Mouse (Mus musculus) monocyte, adult 5-6 weeks (primary cell): ENCODE measurements around the gene Dst. TPM values are rescaled to one million over a fixed set of nuclear protein-coding genes. Genes with fewer than 3 reads are reported as not detected.

Experiments used
- ATAC-seq: fragments of 153-309, 156-312 bp; replicated peaks from 2 replicates; pipeline ENCODE4 v1.8.0; 2017; ENCODE audit warnings: mild to moderate bottlenecking; ENCODE audit not compliant: low TSS enrichment, insufficient number of reproducible peaks, severe bottlenecking, poor library complexity, low FRiP score
- total RNA-seq: library from RNA; stranded (forward); fragments of 200-1000, 200-491, 200-594 nt; gene quantifications from 3 replicates; pipeline ENCODE4 v1.2.3, GENCODE M21; 2017

Dst gene
- total RNA-seq, 1 experiment from 2014 or later, result 0.29 TPM

DNA sequence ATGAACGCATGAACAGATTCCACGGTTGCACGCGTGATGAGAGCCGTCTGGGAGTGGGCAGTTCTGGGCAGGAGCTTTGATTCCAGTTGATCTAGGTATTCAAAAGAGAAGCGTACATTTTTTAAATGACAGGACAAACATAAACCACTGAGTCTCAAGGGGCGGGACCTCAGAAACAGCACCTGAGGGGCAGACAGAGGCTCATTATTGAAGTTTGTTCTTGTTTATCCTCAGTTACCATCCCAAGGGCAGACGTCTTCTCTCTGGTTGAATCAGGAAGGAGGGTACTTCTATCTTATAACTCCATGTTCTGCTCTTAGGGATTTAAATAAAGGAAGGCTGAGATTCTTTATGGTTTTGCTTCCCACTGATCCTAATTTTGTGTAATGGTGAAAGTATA is 199.1 kb downstream of the Dst start:
- ATAC-seq, result no peak

GRCm38 (mm10) chr1:34109599-34110210 is 201.7 kb downstream of the Dst start:
- ATAC-seq, result no peak

DNA sequence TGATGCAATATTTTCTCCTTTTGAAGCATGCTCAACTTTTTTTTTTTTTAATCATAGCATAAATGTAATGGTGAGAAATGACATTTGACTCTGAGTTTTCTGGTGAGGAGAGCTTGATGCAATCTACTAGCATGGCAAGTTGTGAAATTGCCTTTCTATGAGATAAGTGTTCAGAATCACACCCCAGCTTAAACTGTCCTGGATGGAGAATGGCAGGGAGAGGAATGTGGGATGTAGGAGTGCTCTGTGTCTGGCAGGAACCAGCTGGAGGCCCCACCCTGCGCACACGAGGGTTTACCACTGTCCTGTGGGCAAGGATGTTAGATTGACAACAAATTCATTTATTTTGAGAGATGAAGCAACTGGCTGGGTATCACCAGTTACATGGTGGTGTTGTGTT is 202.8 kb downstream of the Dst start:
- ATAC-seq, result no peak

- ATAC-seq, result no peak
Measured at GRCm38 (mm10) chr1:34111954-34112353, 203.9 kb downstream of the Dst start.

GRCm38 (mm10) chr1:34116444-34116843 is 208.4 kb downstream of the Dst start:
- ATAC-seq, result no peak

- no peak for ATAC-seq
Measured at GRCm38 (mm10) chr1:34117056-34117455, 209.0 kb downstream of the Dst start.

- no peak for ATAC-seq
Measured at GRCm38 (mm10) chr1:34117709-34118108, 209.7 kb downstream of the Dst start.

GRCm38 (mm10) chr1:34120066-34120465 is 212.0 kb downstream of the Dst start:
- ATAC-seq, result no peak

- no peak for ATAC-seq
Measured at GRCm38 (mm10) chr1:34120602-34121001, 212.6 kb downstream of the Dst start.

- ATAC-seq, result no peak
Measured at GRCm38 (mm10) chr1:34121157-34122015, 213.4 kb downstream of the Dst start.

GRCm38 (mm10) chr1:34122198-34122597 is 214.2 kb downstream of the Dst start:
- ATAC-seq, result no peak

DNA sequence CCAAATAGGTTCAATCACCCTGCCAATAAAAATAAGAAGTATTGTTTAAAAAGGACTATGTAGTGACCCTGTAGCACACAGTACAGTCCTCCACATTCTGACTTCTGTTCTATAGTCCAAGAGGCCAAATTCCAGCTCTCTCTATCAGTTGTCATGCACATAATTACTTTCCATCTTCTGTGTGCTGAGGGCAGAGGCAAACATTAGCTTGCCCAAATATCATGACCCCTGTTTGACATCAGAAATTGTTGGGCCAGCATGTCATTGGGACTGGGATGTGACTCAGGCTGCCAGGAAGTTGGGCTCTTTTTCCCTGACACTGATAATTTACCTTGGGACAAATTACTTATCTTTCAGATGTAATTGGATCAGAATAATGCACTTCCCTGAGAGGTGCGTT is 214.9 kb downstream of the Dst start:
- no peak for ATAC-seq

DNA sequence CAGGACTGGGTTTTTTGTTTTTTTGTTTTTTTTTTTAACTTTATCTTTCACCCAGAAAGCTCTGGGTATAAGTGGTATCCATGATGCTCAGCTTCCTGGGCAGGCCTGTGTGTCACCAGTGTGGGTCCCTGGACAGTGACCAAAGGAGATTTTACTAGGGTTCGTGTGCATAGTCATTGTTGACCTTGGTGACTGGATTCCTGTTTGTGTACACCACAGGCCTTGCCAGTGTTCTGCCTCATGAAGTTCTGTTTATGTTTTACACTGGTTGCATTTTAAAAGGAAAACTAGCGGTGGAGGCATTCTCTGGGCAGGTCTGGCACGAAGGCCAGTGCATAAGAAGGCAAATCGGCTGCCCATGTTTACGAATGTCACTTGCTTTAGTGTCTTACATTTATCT is 215.3 kb downstream of the Dst start:
- ATAC-seq, result no peak

GRCm38 (mm10) chr1:34124376-34124775 is 216.4 kb downstream of the Dst start:
- ATAC-seq, result no peak

DNA sequence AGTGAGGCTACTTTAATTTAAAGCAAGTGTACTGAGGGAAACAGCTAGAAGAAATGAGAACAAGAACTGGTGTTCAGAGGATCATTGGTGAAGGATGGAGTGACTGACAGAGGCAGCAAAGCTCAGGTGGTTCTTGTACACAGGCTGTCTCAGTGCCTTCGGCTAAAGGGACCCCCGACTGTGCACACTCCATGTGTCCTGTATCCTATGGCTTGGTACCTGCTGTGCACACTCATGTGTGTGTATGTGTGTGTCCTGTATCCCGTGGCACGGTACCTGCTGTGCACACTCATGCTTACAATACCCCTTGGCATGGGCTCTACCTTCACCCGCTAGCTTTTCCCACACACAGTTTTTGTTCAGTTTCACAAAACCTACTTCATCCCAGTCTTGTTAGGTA is 217.1 kb downstream of the Dst start:
- no peak for ATAC-seq

- no peak for ATAC-seq
Measured at GRCm38 (mm10) chr1:34127714-34128474, 219.9 kb downstream of the Dst start.

DNA sequence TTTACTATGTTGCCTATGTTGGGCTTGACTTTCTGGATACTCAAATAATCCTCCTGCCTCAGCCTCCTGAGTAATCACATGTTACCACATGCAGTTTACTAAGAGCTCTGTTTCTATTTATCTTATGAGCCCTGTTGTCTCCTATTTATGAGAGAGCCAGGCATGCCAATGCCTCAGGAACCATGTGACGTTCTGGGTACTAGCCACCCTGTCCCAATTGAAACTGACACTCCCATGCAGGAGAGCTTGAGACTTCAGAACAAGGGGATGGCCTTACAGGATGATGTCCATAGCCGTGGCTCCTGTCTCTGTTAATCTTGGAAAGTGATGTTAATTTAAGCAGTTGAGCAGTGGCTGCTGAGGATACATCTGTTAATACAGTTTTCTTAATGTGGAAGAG is 220.8 kb downstream of the Dst start:
- ATAC-seq, result no peak

DNA sequence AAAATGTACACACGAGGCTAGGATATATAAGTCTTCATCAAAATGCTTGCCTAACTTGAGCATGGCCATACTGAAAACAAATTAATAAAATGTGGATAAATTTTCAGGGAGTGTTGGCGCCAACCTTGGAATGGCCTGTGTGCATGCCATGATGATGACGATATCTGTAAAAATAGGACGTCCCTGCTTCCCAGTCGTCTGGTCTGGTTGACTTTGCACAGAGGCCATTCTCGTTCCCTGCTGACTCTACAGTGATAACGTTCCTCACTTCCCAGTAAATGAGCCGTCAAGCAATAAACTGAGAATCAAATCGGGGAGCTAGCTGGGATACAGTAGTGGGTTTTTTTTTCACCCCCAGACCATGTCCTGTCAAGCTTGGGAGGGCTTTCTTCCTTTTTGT is 221.7 kb downstream of the Dst start:
- ATAC-seq, result no peak

DNA sequence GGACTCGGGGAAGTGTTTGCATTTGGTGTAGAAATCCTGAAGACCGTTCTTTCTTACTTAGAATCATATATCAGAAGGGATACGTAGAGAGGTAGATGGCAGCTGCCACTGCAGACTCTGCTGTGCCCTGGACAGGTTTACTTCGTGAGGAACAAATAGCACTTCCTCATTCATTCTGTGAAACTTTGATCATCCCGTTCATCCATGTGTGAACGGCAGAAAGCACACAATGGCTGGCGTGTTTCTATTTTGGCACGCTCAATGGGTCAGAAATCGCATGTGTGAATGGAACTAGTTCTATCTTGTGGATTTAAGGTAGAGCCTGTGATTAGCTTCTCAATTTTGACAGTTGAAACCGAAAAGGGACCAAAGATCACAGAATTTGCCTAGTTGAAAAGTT is 222.8 kb downstream of the Dst start:
- no peak for ATAC-seq

- no peak for ATAC-seq
Measured at GRCm38 (mm10) chr1:34132875-34133274, 224.8 kb downstream of the Dst start.
